Mouse (Mus musculus) ZHBTc4 (cell line): ENCODE data around the gene Gm10972.
"Not testable (repeated sequence)": the region's sequence is repeated elsewhere in the genome, so short reads cannot be mapped to it uniquely, and the experiment has no call there.

Experiments
- DNase-seq: peaks from one replicate; pipeline ENCODE4 v3.0.0-alpha.2; 2011; ENCODE audit warnings: low read depth, low spot score

Gene Gm10972

DNA sequence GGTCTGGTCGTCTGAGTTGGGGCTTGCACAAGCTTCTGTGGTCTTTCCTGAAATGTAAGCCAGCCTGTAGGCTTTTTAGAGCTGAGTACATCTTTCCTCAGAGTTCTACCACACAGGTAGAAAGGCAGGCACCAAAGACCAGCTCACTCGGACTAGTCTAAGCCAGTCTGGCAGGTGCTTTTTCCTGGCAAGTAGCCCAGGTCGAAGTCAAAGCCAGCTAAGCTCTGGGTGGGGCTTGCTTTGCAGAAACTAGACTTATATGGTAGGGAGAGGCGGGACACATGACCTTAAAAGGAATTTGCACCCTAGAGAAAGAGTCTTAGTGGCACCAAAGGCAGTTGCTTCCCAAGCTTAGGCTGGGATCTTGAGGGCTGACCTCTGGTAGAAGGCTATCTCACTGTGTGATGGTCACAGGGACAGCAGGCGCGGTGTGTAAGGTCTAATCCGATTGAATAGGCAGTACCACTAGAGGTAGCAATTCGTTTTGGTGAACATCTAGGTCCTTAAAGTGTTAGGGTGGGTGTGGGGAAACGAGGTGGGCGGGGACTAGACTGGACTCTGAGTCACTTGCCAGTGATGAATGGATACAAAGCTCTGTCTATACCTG, 16.3 kb downstream of the Gm10972 start:
- DNase-seq, result peak; percentile 80

DNA sequence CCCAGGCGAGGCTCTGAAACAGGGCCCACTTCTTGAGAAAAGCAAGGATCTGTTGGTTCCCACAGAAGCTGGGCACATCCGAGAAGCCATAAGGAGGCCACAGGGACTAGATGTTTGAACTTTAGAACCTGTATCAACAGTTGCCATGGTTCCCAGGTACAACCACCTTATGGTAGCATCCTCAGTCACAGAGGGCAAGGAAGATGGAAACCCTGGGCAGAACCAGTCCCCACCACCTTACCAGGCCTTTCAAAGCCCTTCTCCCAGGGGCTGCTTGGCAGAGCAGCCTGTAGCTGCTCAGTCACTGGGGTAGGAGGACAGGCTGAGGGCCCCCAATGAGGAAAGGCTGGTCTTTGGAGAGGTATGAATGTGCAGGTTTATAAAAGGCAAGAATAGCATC, 17.9 kb downstream of the Gm10972 start:
- DNase-seq, result not testable (repeated sequence)

DNA sequence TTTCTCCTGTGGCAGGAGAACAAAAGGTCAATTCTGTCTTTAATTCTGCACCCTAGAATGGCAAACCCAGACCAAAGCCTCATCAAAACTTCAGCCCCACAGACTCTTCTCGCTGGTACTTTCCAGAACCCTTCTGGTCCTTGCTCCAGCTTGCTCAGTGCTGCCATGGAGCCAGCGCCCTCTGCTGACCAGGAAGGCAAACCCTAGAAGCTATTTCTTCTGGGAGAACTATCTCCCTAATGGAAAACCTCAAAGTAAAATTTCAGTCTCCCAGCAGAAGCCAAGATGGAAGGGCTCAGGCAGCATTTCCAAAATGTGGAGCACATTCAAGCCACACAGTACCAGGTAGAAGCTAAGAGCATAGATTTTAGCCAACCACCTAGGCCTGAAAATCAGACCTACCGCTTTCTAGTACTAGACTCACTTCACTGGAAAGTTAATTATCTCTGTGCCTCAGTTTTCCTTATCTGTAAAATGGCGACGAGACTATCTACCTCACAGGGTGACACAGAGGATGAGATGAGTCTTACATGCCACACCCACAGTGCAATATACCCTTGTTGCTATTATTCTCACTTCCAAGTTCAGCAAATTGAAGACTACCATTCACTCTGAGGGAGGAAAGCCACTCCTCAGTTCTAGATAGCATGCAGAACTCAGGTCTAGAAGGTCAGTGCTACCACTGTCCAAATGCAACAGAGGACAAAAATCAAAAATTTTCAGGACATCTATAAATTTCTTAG, 22.3 kb downstream of the Gm10972 start:
- DNase-seq, result not testable (repeated sequence)

DNA sequence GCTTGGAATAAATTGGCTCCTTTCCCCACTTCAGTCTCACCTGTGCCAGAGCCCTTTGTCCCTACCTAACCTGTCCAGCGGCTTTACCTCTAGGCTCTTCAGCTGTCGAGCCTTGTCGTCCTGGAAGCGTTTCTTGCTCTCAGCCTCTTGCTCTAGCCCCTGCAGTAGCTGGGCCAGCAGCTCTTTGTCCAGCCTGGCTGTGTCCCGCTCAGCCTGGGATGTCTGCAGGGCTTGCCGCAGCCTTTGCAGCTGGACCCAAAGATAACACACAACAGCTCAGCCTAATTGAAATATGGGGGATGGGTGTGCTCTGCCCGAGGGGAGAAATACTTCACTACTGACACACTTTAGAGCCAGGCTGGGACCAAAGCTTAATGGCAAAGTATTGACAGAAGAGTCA, 23.0 kb downstream of the Gm10972 start:
- DNase-seq, result not testable (repeated sequence)

DNA sequence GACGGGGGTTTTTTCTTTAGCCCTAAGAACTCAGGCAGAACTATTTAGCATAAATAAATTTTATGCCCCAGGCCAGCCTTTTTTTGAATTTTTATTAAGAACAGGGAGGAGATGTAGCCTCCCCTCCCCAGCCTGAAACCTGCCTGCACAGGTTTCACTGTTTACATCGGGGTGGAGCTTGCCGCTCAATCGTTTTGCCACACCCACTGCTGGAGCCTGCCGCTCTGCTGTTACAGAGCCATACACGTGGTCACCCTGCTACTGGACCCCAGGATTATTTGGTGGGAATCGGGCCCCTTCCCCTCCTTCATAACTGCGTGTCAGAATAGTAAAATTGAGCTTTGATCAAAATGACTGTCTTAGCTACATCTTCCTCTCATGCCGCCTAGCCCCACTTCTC, 32.2 kb downstream of the Gm10972 start:
- not testable (repeated sequence) for DNase-seq

DNA sequence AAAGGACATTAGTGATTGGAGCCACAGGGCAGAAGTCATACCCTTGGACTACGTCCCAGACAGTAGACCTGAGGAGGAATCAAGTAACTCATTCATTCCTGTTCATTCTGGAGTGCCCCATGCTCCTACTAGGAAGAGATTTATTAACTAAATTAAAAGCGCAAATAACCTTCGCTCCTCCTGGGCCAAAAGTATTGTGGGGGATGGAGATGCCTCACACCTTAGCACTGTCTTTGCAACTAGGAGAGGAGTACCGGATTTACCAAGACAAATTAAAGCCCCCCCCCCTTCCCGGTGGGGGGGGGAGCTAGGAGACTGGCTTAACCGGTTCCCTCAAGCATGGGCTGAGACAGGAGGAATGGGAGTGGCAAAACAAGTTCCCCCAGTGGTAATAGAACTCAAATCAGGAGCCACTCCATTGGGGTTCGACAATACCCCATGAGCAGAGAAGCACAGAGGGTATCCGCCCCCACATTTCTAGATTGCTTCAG, 36.5 kb downstream of the Gm10972 start:
- DNase-seq, result no peak

DNA sequence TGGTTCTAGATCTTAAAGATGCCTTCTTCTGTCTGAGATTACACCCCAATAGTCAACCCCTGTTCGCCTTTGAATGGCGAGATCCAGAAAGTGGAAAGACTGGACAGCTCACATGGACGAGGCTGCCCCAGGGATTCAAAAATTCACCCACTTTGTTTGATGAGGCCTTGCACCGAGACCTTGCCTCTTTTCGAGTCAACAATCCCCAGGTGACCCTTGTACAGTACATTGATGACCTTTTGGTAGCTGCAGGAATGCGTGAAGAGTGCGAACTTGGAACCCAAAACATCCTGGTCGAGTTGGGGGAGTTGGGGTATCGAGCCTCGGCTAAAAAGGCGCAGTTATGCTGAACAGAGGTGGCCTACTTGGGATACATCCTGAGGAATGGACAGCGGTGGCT, 37.1 kb downstream of the Gm10972 start:
- DNase-seq, result not testable (repeated sequence)

DNA sequence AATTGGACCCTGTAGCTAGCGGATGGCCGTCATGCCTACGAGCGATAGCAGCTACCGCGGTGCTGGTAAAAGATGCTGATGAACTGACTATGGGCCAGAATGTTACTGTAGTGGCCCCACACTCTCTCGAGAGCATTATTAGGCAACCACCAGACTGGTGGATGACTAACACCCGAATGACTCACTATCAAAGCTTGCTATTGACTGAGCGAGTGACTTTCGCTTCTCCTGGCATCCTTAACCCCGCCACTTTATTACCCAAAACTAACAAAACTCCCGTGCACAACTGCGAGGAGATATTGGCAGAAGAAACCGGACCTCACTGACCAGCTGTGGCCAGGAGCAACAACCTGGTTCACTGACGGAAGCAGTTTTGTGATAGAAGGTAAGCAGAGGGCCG, 37.9 kb downstream of the Gm10972 start:
- no peak for DNase-seq

DNA sequence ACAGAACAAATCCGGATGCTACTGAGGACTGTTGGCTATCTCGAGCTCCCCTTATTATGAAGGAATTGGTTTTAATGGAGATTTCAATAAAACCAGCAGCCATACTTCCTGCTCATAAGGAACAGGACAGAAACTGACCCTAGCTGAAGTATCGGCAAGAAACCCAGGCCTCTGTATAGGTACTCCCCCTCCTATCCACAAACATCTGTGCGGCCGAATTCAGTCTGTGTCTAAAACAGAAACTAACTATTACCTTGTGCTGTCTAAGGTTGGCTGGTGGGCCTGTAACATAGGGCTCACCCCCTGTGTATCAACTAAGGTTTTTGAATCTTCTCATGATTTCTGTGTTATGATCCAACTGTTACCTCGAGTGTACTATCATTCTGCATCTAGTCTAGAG, 40.7 kb downstream of the Gm10972 start:
- no peak for DNase-seq

DNA sequence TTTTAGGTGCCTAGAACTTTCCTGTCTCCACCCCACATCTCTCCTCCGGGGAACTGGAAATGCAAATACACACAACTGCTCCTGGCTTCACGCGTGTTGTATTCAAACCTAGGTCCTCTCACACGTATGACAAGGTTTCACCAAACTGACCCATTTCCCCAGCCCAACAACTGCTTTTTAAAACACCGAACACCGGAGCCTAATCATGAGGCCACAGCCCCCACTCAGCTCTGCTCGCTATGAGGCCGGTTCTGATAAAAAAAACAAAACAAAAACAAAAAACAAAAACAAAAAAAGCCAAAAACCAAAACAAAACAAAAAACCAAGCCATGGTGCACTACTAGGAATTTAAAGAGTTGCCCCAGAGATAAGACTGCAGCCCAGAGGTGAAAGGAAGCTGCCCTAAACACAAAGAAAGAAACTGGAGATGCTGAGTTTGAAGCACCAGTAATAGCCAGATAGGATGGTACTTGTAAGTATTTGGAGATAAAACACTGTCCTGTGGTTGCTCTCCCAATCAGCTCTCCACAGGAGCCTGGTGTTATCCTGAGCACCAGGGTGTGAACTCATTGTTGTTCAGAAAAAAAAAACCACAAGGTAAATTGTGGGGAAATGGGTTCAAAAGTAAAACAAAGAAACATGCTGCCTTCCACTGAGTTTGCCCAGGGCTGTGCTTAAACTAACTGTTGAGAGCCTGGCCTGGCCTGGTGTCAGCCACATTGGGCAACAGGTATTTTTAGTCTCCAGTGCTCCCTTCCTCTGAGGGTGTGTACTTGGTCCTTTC, 43.3 kb downstream of the Gm10972 start:
- DNase-seq, result not testable (repeated sequence)

DNA sequence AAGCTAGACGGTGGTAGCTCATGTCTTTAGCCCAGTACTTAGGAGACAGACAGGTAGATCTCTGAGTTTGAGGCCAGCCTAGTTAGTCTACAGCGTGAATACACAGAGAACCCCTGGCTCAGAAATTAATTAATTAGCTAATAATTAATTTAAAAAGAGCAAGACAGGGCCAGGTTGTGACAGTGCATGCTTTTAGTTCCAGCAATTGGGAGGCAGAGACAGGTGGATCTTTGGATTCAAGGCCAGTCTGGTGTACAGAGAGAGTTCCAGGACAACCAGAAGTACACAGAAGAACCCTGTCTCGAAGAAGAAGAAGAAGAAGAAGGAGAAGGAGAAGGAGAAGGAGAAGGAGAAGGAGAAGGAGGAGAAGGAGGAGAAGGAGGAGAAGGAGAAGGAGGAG, 45.8 kb downstream of the Gm10972 start:
- DNase-seq, result not testable (repeated sequence)

DNA sequence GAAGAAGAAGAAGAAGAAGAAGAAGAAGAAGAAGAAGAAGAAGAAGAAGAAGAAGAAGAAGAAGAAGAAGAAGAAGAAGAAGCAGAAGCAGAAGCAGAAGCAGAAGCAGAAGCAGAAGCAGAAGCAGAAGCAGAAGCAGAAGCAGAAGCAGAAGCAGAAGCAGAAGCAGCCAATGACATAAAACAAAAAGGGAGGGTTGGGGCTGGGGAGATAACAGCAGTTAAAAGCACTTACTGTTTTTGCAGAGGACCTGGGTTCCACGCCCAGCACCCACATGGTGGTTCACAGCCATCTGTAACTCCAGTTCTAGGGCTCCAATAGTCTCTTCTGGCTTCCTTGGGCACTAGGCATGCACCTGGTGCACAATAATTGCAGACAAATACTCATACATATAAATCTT, 46.3 kb downstream of the Gm10972 start:
- not testable (repeated sequence) for DNase-seq

DNA sequence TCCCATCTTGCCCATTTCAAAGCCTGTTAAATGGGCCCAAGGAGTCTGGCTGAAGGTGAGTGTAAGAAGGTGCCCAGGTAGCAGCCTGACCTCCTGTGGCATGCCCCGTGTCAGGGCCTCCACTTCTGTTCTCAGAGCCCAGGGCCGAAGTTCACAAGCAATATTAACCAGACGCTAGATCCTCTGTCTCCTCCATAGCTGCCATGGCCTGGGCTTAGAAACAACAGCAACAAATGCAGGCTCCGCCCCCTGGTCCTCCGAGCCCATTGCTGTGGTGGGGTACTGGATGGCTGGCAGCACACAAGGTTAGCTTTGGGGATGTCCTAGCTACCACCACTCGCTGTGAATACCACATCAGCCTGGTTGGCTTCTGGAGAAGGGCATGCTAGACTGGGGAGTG, 47.2 kb downstream of the Gm10972 start:
- not testable (repeated sequence) for DNase-seq

DNA sequence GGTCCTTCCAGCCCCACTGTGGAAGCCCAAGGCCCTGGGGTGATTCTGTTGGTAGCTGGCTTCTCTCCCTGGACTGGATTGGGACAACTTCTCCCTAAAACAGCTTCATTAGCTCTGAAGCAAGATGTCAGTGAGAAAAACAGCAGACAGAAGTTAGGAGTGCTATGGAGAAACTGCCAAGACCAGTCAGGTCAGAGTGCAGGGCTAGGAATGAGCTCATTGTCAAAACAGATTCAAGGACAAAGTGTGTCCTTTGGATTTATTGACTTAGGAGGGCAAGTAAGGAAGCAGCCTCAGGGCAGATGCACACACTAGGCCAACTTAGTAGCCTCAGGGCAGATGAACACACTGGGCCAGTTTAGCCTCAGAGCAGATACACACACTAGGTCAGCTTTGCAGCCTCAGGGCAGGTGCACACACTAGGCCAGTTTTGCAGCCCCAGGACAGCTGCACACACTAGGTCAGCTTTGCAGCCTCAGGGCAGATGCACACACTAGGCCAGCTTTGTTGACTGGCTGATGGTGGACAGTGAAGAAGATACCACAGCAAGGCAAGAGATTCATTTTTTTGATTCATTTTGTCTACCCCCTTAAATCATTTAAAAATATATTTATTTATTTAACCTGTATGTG, 47.8 kb downstream of the Gm10972 start:
- no peak for DNase-seq

DNA sequence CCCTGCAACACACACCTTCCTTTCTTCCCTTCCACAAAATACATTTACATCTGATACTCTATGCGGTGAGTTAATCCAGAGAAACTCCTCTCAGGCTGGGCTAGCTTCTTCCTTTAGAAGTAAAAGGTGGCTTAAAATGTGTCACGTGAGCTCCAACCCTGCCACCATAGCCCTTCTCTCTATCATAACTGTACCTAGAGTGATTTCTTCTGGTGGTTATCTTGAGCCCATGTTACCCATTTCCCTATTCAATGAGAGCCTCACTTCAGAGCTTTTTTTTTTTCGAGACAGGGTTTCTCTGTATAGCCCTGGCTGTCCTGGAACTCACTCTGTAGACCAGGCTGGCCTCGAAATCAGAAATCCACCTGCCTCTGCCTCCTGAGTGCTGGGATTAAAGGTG, 48.8 kb downstream of the Gm10972 start:
- DNase-seq, result not testable (repeated sequence)
